Mouse (Mus musculus) cerebellum, adult 18-20 months (tissue): ENCODE data around the gene Sdk1.

Source experiments
- DNase-seq, 2 experiments: peaks; one replicate each; pipeline ENCODE4 v3.0.0; 2021

Sdk1 gene

GRCm38 (mm10) chr5:141778231-141778630 lies 536.9 kb downstream of the Sdk1 start:
- DNase-seq = no peak

- DNase-seq = no peak
Measured at GRCm38 (mm10) chr5:141781142-141781541, 539.9 kb downstream of the Sdk1 start.

GRCm38 (mm10) chr5:141782330-141782729 lies 541.0 kb downstream of the Sdk1 start:
- DNase-seq = no peak

- DNase-seq = no peak
Measured at GRCm38 (mm10) chr5:141783516-141783915, 542.2 kb downstream of the Sdk1 start.

GRCm38 (mm10) chr5:141793926-141794325 lies 552.6 kb downstream of the Sdk1 start:
- DNase-seq = no peak

- DNase-seq = no peak
Measured at GRCm38 (mm10) chr5:141823823-141824330, 582.6 kb downstream of the Sdk1 start.

GRCm38 (mm10) chr5:141824739-141825379 lies 583.6 kb downstream of the Sdk1 start:
- DNase-seq = no peak

- peak; percentile 11 to 29 for DNase-seq
Measured at GRCm38 (mm10) chr5:141835566-141835965, 594.3 kb downstream of the Sdk1 start.

GRCm38 (mm10) chr5:141836892-141837455 lies 595.7 kb downstream of the Sdk1 start:
- peak; percentile 74 to 78 for DNase-seq

GRCm38 (mm10) chr5:141844701-141845100 lies 603.4 kb downstream of the Sdk1 start:
- no peak for DNase-seq

- DNase-seq = no peak
Measured at GRCm38 (mm10) chr5:141847686-141848085, 606.4 kb downstream of the Sdk1 start.

- DNase-seq = no peak
Measured at GRCm38 (mm10) chr5:141852175-141852574, 610.9 kb downstream of the Sdk1 start.

- DNase-seq = no peak
Measured at GRCm38 (mm10) chr5:141856447-141856846, 615.2 kb downstream of the Sdk1 start.

GRCm38 (mm10) chr5:141857781-141858180 lies 616.5 kb downstream of the Sdk1 start:
- DNase-seq = no peak

GRCm38 (mm10) chr5:141858406-141859160 lies 617.3 kb downstream of the Sdk1 start:
- no peak for DNase-seq

- DNase-seq = no peak
Measured at GRCm38 (mm10) chr5:141866042-141866441, 624.8 kb downstream of the Sdk1 start.

- DNase-seq = no peak
Measured at GRCm38 (mm10) chr5:141873751-141874150, 632.5 kb downstream of the Sdk1 start.

GRCm38 (mm10) chr5:141880661-141881060 lies 639.4 kb downstream of the Sdk1 start:
- DNase-seq = no peak

GRCm38 (mm10) chr5:141884111-141884647 lies 642.9 kb downstream of the Sdk1 start:
- no peak for DNase-seq

- no peak for DNase-seq
Measured at GRCm38 (mm10) chr5:141886006-141886405, 644.7 kb downstream of the Sdk1 start.

- DNase-seq = no peak
Measured at GRCm38 (mm10) chr5:141889766-141890165, 648.5 kb downstream of the Sdk1 start.

- DNase-seq = no peak
Measured at GRCm38 (mm10) chr5:141896402-141896801, 655.1 kb downstream of the Sdk1 start.

GRCm38 (mm10) chr5:141897481-141897880 lies 656.2 kb downstream of the Sdk1 start:
- no peak for DNase-seq

- DNase-seq = no peak
Measured at GRCm38 (mm10) chr5:141899751-141900150, 658.5 kb downstream of the Sdk1 start.
